Mouse (Mus musculus) layer of hippocampus, adult 18-20 months (tissue): ENCODE results near the gene Zcchc14. TPM values are rescaled to one million over a fixed set of nuclear protein-coding genes. Genes with fewer than 3 reads are reported as not detected.
A peak's percentile ranks its signal among the peaks of the same experiment; 100 is the strongest.
"Not testable (repeated sequence)": the region's sequence is repeated elsewhere in the genome, so short reads cannot be mapped to it uniquely, and the experiment has no call there.

Source experiments
- DNase-seq, 2 experiments: peaks; one replicate each; pipeline ENCODE4 v3.0.0; 2022; ENCODE audit warnings: low spot score in 2 of 2
- total RNA-seq, 2 experiments: library from RNA; stranded (reverse); gene quantifications; 2 replicates each; pipeline ENCODE4 v1.2.3; 2021

Zcchc14 gene
- total RNA-seq, 2 experiments from 2014 or later: 88.8 to 90.1 TPM

- no peak for DNase-seq
These were observed 21.0 kb downstream of the Zcchc14 start for GRCm38 (mm10) chr8:121631645-121632071.

GRCm38 (mm10) chr8:121628681-121629080 lies 24.0 kb downstream of the Zcchc14 start:
- DNase-seq: no peak

- no peak for DNase-seq
These were observed 29.7 kb downstream of the Zcchc14 start for GRCm38 (mm10) chr8:121623043-121623442.

GRCm38 (mm10) chr8:121621879-121622278 lies 30.8 kb downstream of the Zcchc14 start:
- DNase-seq: no peak

GRCm38 (mm10) chr8:121620801-121621516 lies 31.7 kb downstream of the Zcchc14 start:
- DNase-seq: no peak

- no peak for DNase-seq
These were observed 33.2 kb downstream of the Zcchc14 start for GRCm38 (mm10) chr8:121619401-121619995.

GRCm38 (mm10) chr8:121613419-121613818 lies 39.3 kb downstream of the Zcchc14 start:
- DNase-seq: no peak

- no peak for DNase-seq
These were observed 42.8 kb downstream of the Zcchc14 start for GRCm38 (mm10) chr8:121609916-121610315.

- DNase-seq: no peak
These were observed 43.5 kb downstream of the Zcchc14 start for GRCm38 (mm10) chr8:121609251-121609650.

- DNase-seq: no peak
These were observed 45.0 kb downstream of the Zcchc14 start for GRCm38 (mm10) chr8:121607661-121608060.

- DNase-seq: no peak
These were observed 48.9 kb downstream of the Zcchc14 start for GRCm38 (mm10) chr8:121603801-121604200.

GRCm38 (mm10) chr8:121602860-121603259 lies 49.8 kb downstream of the Zcchc14 start:
- peak; percentile 58 to 80 for DNase-seq

GRCm38 (mm10) chr8:121602411-121602810 lies 50.3 kb downstream of the Zcchc14 start:
- no peak for DNase-seq

GRCm38 (mm10) chr8:121599842-121600241 lies 52.9 kb downstream of the Zcchc14 start:
- DNase-seq: no peak

GRCm38 (mm10) chr8:121598892-121599291 lies 53.8 kb downstream of the Zcchc14 start:
- DNase-seq: peak; percentile 56 to 81

GRCm38 (mm10) chr8:121598190-121598589 lies 54.5 kb downstream of the Zcchc14 start:
- DNase-seq: no peak

GRCm38 (mm10) chr8:121597492-121597891 lies 55.2 kb downstream of the Zcchc14 start:
- DNase-seq: not testable (repeated sequence)

GRCm38 (mm10) chr8:121593983-121594382 lies 58.7 kb downstream of the Zcchc14 start:
- no peak for DNase-seq

GRCm38 (mm10) chr8:121593293-121593692 lies 59.4 kb downstream of the Zcchc14 start:
- no peak for DNase-seq

GRCm38 (mm10) chr8:121591178-121592066 lies 61.3 kb downstream of the Zcchc14 start:
- no peak for DNase-seq
